Mouse (Mus musculus): ENCODE measurements around the gene Fryl.

GRCm38 (mm10) chr5:73141161-73141560 lies 115.3 kb downstream of the Fryl start:
- TF ChIP-seq CTCF (IDR thresholded peaks at IDR 0.05; ENCODE audit: borderline replicate concordance, control insufficient read depth, extremely low read depth, insufficient read depth, low read length, poor library complexity): no peak
- TF ChIP-seq POLR2A (IDR thresholded peaks at IDR 0.05; ENCODE audit: control insufficient read depth, extremely low read depth, insufficient read depth, low read length, poor library complexity): no peak
